Mouse (Mus musculus) mesoderm, embryonic 11.5 days (tissue): ENCODE results near the gene Cnpy2.

ENCODE experiments used
- DNase-seq: peaks from one replicate; pipeline ENCODE4 v3.0.0-alpha.2; 2012; ENCODE audit warnings: low read depth, low spot score

Cnpy2 gene

DNA sequence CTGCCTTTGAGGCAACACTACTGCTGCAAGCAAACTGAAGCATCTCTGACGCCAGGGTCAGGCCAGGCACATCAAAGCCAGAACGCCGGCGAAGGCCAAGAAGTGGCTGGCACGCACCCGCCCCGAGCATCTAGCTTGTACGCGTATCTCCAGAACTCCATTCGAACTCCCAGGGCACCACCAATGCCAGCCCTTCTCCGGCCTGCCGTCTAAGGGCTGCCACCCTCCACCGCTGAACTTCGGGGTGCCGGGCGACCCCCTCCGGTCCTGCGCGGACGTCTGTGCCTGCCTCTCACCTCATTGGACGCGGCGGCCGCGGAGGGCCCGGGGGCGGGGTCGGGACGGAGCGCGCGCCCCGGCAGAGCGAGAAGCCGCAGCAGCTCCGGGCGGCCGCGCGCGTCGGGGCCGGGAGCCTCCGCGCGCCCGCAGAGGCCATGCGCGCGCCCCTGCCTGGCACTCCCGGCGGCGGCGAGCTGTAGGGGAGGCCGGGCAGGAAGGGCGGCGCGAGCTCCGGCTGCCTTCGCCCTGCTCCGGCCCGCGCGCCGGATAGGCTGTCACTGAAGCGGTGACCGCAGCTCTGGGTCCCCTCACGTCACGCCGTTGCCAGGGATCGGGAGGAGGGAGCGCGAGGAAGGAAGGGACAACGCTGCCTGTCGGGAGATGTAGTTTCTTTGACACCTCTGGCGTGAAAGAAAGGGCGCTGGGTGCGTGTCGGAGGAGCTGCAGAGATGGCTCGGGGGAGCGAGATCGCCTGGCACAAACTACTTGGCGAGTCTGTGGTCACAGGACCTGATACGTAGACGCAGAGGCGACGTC lies 46.4 kb downstream of the Cnpy2 start, which contains the start of gene Coq10a:
Gene Coq10a (minus strand): TSS at position 596 of the 816 bp plus-strand sequence.
- peak; percentile 92 for DNase-seq

DNA sequence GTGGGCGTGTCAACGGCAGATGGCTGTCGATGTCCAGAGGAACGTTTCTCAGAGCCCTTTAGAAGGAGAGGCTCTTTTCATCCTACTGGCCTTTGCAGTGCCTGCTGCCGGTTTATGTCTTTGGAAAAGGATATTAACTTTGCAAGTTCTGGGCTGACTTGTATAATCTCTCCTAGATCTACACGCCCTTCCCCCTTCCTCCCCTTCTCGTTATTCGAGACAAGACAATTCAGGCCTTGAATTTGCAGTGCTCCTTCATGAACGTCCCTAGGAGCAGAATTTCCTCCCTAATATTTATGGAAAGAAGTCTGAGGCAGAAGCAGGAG lies 46.9 kb downstream of the Cnpy2 start:
- no peak for DNase-seq

DNA sequence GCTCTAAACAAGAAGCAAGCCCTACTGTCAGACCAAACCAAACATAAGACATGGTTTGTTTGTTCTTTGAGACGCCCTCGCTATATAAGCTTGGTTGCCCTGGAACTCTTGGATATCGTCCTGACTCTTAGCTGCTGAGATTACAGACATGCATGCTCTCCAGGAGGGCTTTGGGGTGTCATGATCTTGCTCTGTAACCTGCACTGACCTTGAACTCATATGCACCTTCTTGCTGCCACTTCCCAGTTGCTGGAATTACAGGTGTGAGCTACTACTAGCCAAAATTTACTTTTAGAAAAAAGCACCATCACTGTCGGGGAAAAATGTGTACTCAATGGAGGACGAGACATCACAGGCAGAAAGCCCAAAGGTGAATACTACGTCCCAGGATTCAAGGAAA lies 47.3 kb downstream of the Cnpy2 start:
- DNase-seq: no peak

DNA sequence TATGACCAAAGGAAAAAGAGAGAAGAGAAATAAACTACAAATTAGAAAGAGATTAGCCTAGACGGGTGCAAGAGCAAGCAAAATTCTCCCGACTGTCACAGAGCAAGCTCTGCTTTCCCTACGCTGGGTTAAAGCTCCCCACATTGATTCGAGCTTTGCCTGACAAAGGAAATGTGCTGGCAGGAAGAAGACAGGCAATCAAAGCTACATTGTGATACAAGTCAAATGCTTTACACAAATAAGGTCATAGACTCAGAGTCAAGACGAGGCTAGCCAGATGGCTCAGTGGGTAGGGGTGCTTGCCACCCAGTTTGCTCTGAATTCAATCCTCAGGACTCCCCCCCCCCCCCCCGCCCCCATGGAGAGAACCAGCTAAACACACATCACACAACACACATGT lies 47.8 kb downstream of the Cnpy2 start:
- DNase-seq: no peak

DNA sequence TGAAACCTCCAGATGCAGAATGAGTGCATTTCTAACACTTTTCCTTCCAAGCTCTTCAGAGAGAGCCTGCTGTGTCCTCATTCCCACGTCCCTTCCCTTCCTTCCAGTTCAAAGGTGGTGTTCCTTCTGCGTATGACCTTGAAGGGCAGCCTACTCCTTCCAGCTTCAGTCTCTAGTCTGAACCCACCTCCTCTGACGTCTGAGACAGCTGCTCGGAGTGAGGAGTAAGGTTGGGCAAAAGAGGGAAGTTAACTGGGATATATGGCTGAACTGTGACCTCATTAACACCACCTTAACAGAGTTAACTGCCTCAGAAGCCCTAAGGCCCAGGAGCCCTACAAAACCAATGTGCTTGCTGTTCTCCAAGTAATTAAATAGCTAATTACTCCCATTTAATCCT lies 48.3 kb downstream of the Cnpy2 start:
- no peak for DNase-seq

DNA sequence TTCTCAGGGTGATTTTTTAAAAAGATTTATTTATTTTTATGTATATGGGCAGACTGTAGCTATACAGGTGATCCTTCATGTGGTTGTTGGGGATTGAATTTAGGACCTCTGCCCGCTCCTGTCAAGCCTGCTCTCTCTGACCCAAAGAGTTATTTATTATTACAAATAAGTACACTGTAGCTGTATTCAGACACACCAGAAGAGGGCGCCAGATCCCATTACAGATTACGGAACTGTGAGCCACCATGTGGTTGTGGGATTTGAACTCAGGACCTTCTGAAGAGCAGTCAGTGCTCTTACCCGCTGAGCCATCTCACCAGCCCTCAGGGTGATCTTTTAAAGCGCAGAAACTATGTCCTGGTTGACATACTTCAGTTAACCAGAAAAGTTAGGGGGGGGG lies 49.9 kb downstream of the Cnpy2 start:
- DNase-seq: no peak

DNA sequence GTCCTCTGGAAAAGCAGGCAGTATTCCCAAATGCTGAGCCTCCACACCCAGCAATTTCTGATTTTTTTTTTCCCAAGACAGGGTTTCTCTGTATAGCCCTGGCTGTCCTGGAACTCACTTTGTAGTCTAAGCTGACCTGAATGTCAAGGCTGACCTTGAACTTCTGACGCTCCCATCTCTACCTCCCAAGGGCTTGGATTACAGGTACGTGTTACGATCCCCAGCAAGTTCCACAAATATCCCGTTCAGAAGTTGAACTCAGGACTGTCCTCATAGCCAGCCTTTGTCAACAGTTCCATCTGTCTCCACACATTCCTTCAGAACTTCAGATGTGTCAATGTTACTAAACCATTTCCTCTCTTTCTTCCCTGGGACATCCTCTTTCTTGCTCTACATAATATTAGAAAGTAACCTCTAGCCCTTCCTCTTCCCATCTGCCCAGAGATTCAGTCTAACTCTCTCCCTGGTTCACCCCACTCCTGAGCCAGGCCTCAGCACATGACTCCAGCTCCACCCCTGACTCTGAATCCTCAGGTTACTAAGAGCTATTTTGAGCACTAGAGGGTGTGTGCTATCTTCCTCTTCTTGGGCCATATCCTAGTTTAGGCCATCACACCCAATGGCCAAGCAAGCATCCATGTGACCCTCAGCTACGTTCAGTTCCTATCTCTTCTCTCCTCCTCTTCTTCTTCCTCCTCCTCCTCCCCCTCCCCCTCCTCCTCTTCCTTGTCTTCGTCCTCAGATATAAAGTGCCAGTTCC lies 50.9 kb downstream of the Cnpy2 start:
- no peak for DNase-seq

DNA sequence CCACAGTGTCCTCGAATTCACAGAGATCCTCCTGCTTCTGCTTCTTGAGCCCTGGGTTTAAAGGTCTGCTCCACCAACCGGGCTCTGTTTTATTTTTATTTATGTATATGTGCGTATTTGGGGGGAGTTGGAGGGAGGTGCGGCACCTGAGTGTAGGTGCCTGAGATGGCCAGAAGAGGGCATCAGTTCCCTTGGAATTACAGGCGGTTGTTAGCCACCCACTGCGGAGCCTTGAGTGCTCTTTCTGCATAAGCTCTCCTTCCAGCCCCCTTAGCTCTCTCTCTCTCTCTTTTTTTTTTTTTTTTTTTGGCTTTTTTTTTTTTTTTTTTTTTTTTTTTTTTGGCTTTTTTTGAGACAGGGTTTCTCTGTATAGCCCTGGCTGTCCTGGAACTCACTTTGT lies 52.1 kb downstream of the Cnpy2 start:
- peak; percentile 32 for DNase-seq

DNA sequence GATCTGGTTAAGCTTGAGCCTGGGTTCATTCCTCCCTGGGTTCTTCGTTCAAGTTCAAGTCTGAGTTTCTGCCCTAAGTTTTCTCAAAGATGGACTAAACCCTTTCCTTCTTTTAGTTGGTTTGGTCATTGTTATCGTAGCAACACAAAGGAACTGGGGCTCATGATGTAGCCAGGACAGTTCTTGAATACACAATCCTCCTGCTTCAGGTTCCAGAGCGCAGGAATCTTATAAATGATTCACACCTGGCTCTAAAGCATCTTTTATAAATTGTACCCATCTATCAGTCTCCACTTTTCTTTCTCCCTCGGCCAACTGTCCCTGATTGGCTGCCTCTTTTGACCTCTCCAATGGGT lies 53.8 kb downstream of the Cnpy2 start:
- DNase-seq: no peak

DNA sequence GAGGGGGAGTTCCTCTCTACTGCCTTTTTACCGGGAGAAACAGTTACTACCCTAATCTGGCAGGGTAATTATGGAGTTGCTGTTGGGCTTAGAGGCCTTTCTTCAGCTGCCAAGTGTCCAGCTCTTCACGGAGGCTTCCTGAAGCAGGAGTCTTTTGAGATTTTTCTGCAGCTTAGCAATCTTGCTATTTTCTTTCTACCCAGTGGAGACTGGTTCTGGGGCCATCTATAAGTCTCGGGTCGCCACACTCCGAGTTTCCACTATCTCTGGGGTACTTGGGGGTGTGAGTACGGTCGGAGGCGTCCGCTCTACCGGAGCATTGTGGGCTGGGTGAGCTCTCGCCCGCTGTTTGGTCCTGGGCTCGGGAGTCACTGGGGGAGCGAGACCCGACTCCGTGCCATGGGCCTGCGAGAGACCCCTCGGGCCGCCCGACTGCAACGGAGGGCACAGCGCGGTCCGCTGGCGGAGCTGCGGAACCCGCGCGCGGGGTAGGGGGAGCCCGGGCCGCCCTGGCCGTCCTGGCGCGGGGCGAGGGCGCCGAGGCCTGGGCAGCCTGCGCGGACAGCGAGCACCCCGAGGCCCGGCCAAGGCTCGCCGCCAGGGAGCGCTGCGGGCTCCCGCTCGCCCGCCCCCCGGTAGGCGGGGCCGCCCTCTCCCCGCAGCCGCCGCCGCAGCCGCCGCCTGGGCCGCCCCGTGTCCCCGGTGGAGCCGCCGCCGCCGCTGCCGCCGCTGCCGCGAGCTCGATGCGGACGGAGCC lies 54.4 kb downstream of the Cnpy2 start, which contains the start of gene Ankrd52:
Gene Ankrd52 (plus strand): TSS at position 661 of the 757 bp plus-strand sequence.
- DNase-seq: peak; percentile 79
